Mouse (Mus musculus) duodenum, adult 2 months (tissue): ENCODE data around the gene Commd7. TPM values are rescaled to one million over a fixed set of nuclear protein-coding genes. Genes with fewer than 3 reads are reported as not detected.

ENCODE experiments used
- polyA plus RNA-seq: library from polyadenylated mRNA; depleted of rRNA; stranded (reverse); fragments of >200 nt; gene quantifications from 2 replicates; pipeline ENCODE4 v1.2.3, GENCODE M21; 2012; ENCODE audit warnings: low replicate concordance; rRNA removed

The Commd7 gene
- 16.3 and 18.4 TPM in 2 replicates for polyA plus RNA-seq

GRCm38 (mm10) chr2:153631976-153632870, at the start of gene Commd7:
Gene Commd7, minus strand, starts transcription at chr2:153632781.

GRCm38 (mm10) chr2:153649298-153650013, 16.9 kb upstream of the Commd7 start, which contains the start of gene Dnmt3b:
Gene Dnmt3b, plus strand, starts transcription at chr2:153649450.

Other genes starting within 250 kb of the Commd7 start
- not detected in 2 replicates for gene 4930404H24Rik, start 140.0 kb downstream of the Commd7 start, polyA plus RNA-seq
- gene Nol4l, start 102.8 kb downstream of the Commd7 start, polyA plus RNA-seq = 19.7 and 24.5 TPM in 2 replicates
- gene Dnmt3b, start 16.7 kb upstream of the Commd7 start, polyA plus RNA-seq = 0.49 and 1.1 TPM in 2 replicates
- not detected in 2 replicates for gene Dnmt3c, start 63.9 kb upstream of the Commd7 start, polyA plus RNA-seq
- gene Mapre1, start 108.5 kb upstream of the Commd7 start, polyA plus RNA-seq = 1.7 and 2.0 TPM in 2 replicates
- gene Efcab8, start 147.2 kb upstream of the Commd7 start, polyA plus RNA-seq = 0.13 and 0.22 TPM in 2 replicates
- gene Sun5, start 238.3 kb upstream of the Commd7 start, polyA plus RNA-seq = not detected in 2 replicates
- 0.07 TPM in 1 of 2 replicates, not detected in the other for gene Bpifb2, start 242.3 kb upstream of the Commd7 start, polyA plus RNA-seq